Mouse (Mus musculus) lung, embryonic 14.5 days (tissue): ENCODE measurements around the gene 1700066M21Rik. TPM values are rescaled to one million over a fixed set of nuclear protein-coding genes. Genes with fewer than 3 reads are reported as not detected.
A peak's percentile ranks its signal among the peaks of the same experiment; 100 is the strongest.

Source experiments
- ATAC-seq: fragments of 200-750 bp; cut with Nextera tagmentation; 2 replicates; pipeline ENCODE4 v1.8.0; 2017; ENCODE audit warnings: mild to moderate bottlenecking, moderate TSS enrichment, moderate library complexity; ENCODE audit not compliant: insufficient read depth
- DNase-seq: peaks from one replicate; pipeline ENCODE4 v3.0.0-alpha.2; 2015
- H3K27ac ChIP-seq: fragments of 300-500 bp; sonication (generic); 2 replicates; pipeline ENCODE4 v1.5.1; 2014; ENCODE audit warnings: low read depth, mild to moderate bottlenecking, moderate library complexity
- H3K27me3 ChIP-seq: fragments of 300-500 bp; sonication (generic); 2 replicates; pipeline ENCODE4 v1.6.1; 2014; ENCODE audit warnings: low read length, control low read depth; ENCODE audit not compliant: insufficient read depth
- H3K36me3 ChIP-seq: fragments of 300-500 bp; sonication (generic); 2 replicates; pipeline ENCODE4 v1.6.1; 2014; ENCODE audit warnings: control low read depth; ENCODE audit not compliant: insufficient read depth
- H3K4me1 ChIP-seq: fragments of 300-500 bp; sonication (generic); 2 replicates; pipeline ENCODE4 v1.6.1; 2014; ENCODE audit warnings: antibody characterized with exemption, control low read depth; ENCODE audit not compliant: insufficient read depth
- H3K4me2 ChIP-seq: fragments of 300-500 bp; sonication (generic); 2 replicates; pipeline ENCODE4 v1.6.1; 2014; ENCODE audit warnings: mild to moderate bottlenecking
- H3K4me3 ChIP-seq: fragments of 300-500 bp; sonication (generic); 2 replicates; pipeline ENCODE4 v1.5.1; 2014; ENCODE audit warnings: low read depth, low read length
- H3K9ac ChIP-seq: fragments of 300-500 bp; sonication (generic); 2 replicates; pipeline ENCODE4 v1.6.1; 2014
- H3K9me3 ChIP-seq: fragments of 300-500 bp; sonication (generic); 2 replicates; pipeline ENCODE4 v1.6.1; 2016; ENCODE audit warnings: low read depth, low read length, control low read depth
- CTCF ChIP-seq: IDR thresholded peaks from 2 replicates; pipeline ENCODE4 v1.5.1; 2016; ENCODE audit warnings: antibody characterized with exemption, low read depth
- WGBS: fragments of 180-500 bp; shearing (Covaris S2); extraction: QIAGEN DNeasy Blood & Tissue Kit; methylation state at CpG from one replicate; pipeline ENCODE4 v1.1.7; 2014; 5-methylcytosine and 5-hydroxymethylcytosine counted together
- polyA plus RNA-seq: library from polyadenylated mRNA; unstranded; fragments of >200 nt; fragmentation: Nextera tagmentation; extraction: Ambion mirVana; gene quantifications from 2 replicates; pipeline ENCODE4 v1.2.1, GENCODE M21; 2014

The 1700066M21Rik gene
- polyA plus RNA-seq, 1 experiment from 2014 or later, result 15.8 TPM

GRCm38 (mm10) chr1:57423696-57424095, 46.3 kb downstream of the 1700066M21Rik start:
- Histone ChIP-seq H3K9ac (no peak overlapping the region), H3K4me3 (no peak overlapping the region), H3K9me3 (no peaks in the 10 kb centered on the region), H3K4me2 (no peak overlapping the region), H3K4me1 (no peaks in the 10 kb centered on the region), H3K27ac (no peak overlapping the region), H3K36me3 (no peaks in the 10 kb centered on the region), H3K27me3 (peaks cover 3% of the 10 kb centered on the region; the same call in 1 of the 2 replicates)
- ATAC-seq (peak; percentile 46; the same call in 1 of the 2 replicates), DNase-seq (peak; percentile 87)
- peak; percentile 77 for TF ChIP-seq CTCF
- 3% methylated on average over 1 of the region's 1 CpGs for WGBS

GRCm38 (mm10) chr1:57428368-57429308, 51.2 kb downstream of the 1700066M21Rik start:
- Histone ChIP-seq H3K36me3 (no peaks in the 10 kb centered on the region), H3K4me2 (peak overlapping the region; percentile 31), H3K4me3 (no peak overlapping the region), H3K4me1 (no peaks in the 10 kb centered on the region), H3K9ac (no peak overlapping the region), H3K27ac (no peak overlapping the region), H3K9me3 (no peaks in the 10 kb centered on the region), H3K27me3 (peaks cover 3% of the 10 kb centered on the region; the same call in 1 of the 2 replicates)
- peak; percentile 93 for TF ChIP-seq CTCF
- DNase-seq, result peak; percentile 97
- 53% methylated on average over 16 of the region's 16 CpGs for WGBS
- peak; percentile 77 for ATAC-seq

- Histone ChIP-seq H3K4me1 (no peaks in the 10 kb centered on the region), H3K9ac (no peak overlapping the region), H3K4me2 (peak overlapping the region; percentile 44), H3K9me3 (no peaks in the 10 kb centered on the region), H3K4me3 (no peak overlapping the region), H3K36me3 (no peaks in the 10 kb centered on the region), H3K27ac (no peak overlapping the region), H3K27me3 (peaks cover 3% of the 10 kb centered on the region; the same call in 1 of the 2 replicates)
- DNase-seq, result peak; percentile 74
- peak; percentile 36; the same call in 1 of the 2 replicates for ATAC-seq
- WGBS, result 12% methylated on average over 12 of the region's 12 CpGs
- no peak; the same call in 1 of the 2 replicates for TF ChIP-seq CTCF
Observed at GRCm38 (mm10) chr1:57429786-57430483, 52.5 kb downstream of the 1700066M21Rik start.

GRCm38 (mm10) chr1:57433141-57433540, 55.7 kb downstream of the 1700066M21Rik start:
- Histone ChIP-seq H3K36me3 (no peaks in the 10 kb centered on the region), H3K9ac (no peak overlapping the region), H3K9me3 (no peaks in the 10 kb centered on the region), H3K4me1 (peaks cover 5% of the 10 kb centered on the region; the same call in 1 of the 2 replicates), H3K4me2 (no peak overlapping the region), H3K27ac (no peak overlapping the region), H3K4me3 (no peak overlapping the region), H3K27me3 (peaks cover 3% of the 10 kb centered on the region; the same call in 1 of the 2 replicates)
- no peak for TF ChIP-seq CTCF
- no peak for ATAC-seq
- WGBS, result 92% methylated on average over 7 of the region's 7 CpGs
- no peak for DNase-seq

Other genes starting within 250 kb of the 1700066M21Rik start
- gene Maip1, start 28.7 kb downstream of the 1700066M21Rik start, polyA plus RNA-seq, result 17.5 and 18.3 TPM in 2 replicates
- gene Tyw5, start 29.5 kb downstream of the 1700066M21Rik start, polyA plus RNA-seq, result 27.3 and 30.2 TPM in 2 replicates